Mouse (Mus musculus): ENCODE measurements around the gene Prrt4. TPM values are rescaled to one million over a fixed set of nuclear protein-coding genes. Genes with fewer than 3 reads are reported as not detected.
A peak's percentile ranks its signal among the peaks of the same experiment; 100 is the strongest.
"Not testable (repeated sequence)": the region's sequence is repeated elsewhere in the genome, so short reads cannot be mapped to it uniquely, and the experiment has no call there.

Prrt4 gene
- total RNA-seq (2021) (1 to 10 TPM; 2.2 to 5.0 TPM), polyA plus RNA-seq (2012; rRNA removed) (6.1 and 8.8 TPM in 2 replicates)
- long read RNA-seq, partial matches to known transcripts = 4 of 15 reads
- long read RNA-seq, other reads (novel, unspliced or antisense) = 11 of 15 reads

- peak; percentile 80 for DNase-seq
Observed at GRCm38 (mm10) chr6:29178888-29179658, at the start of gene Prrt4. Gene Prrt4, minus strand, starts transcription at chr6:29179584.

GRCm38 (mm10) chr6:29217717-29218116 lies 38.3 kb upstream of the Prrt4 start:
- not testable (repeated sequence) for DNase-seq

- peak; percentile 88 for DNase-seq
Observed at GRCm38 (mm10) chr6:29215881-29216501, 36.6 kb upstream of the Prrt4 start, which contains the start of gene Impdh1. Gene Impdh1, minus strand, starts transcription at chr6:29216364.

- no peak for DNase-seq
Observed at GRCm38 (mm10) chr6:29215181-29215580, 35.8 kb upstream of the Prrt4 start.

- no peak for DNase-seq
Observed at GRCm38 (mm10) chr6:29214776-29215175, 35.4 kb upstream of the Prrt4 start.

GRCm38 (mm10) chr6:29214245-29214644 lies 34.9 kb upstream of the Prrt4 start:
- peak; percentile 38 for DNase-seq

GRCm38 (mm10) chr6:29213436-29213835 lies 34.1 kb upstream of the Prrt4 start:
- DNase-seq = no peak

- peak; percentile 94 for DNase-seq
Observed at GRCm38 (mm10) chr6:29211806-29212492, 32.6 kb upstream of the Prrt4 start.

- no peak for DNase-seq
Observed at GRCm38 (mm10) chr6:29211146-29211545, 31.8 kb upstream of the Prrt4 start.

- no peak for DNase-seq
Observed at GRCm38 (mm10) chr6:29210231-29210936, 31.0 kb upstream of the Prrt4 start.

GRCm38 (mm10) chr6:29208178-29208577 lies 28.8 kb upstream of the Prrt4 start:
- no peak for DNase-seq

GRCm38 (mm10) chr6:29207017-29207416 lies 27.6 kb upstream of the Prrt4 start:
- DNase-seq = no peak

GRCm38 (mm10) chr6:29206006-29206405 lies 26.6 kb upstream of the Prrt4 start:
- no peak for DNase-seq

GRCm38 (mm10) chr6:29204932-29205614 lies 25.7 kb upstream of the Prrt4 start:
- peak; percentile 51 for DNase-seq

- DNase-seq = no peak
Observed at GRCm38 (mm10) chr6:29203861-29204585, 24.6 kb upstream of the Prrt4 start.

GRCm38 (mm10) chr6:29203096-29203495 lies 23.7 kb upstream of the Prrt4 start:
- no peak for DNase-seq

- DNase-seq = no peak
Observed at GRCm38 (mm10) chr6:29201988-29202387, 22.6 kb upstream of the Prrt4 start.

- DNase-seq = no peak
Observed at GRCm38 (mm10) chr6:29201341-29201740, 22.0 kb upstream of the Prrt4 start.

- no peak for DNase-seq
Observed at GRCm38 (mm10) chr6:29200496-29200895, 21.1 kb upstream of the Prrt4 start.

- no peak for DNase-seq
Observed at GRCm38 (mm10) chr6:29199223-29199855, 20.0 kb upstream of the Prrt4 start.

Measured in adrenal gland, adult 2 months (tissue).